Mouse (Mus musculus): Measurements from ENCODE around the gene Gm9376.

GRCm38 (mm10) chr14:118235361-118235972 is 31.3 kb upstream of the Gm9376 start:
- TF ChIP-seq POLR2A (IDR thresholded peaks at IDR 0.05; ENCODE audit: insufficient read depth, low read length) (no peak), EP300 (IDR thresholded peaks at IDR 0.05; ENCODE audit: insufficient read depth, low read depth, low read length) (no peak)
